Mouse (Mus musculus): ENCODE measurements around the gene Cd82.

The Cd82 gene

GRCm38 (mm10) chr2:93462760-93463159 is at the start of gene Cd82:
Cd82 (minus strand) TSS chr2:93463140.
- no peak for DNase-seq

- DNase-seq, result no peak
These were observed 49.2 kb upstream of the Cd82 start for GRCm38 (mm10) chr2:93512130-93512529.

- DNase-seq, result no peak
These were observed 47.9 kb upstream of the Cd82 start for GRCm38 (mm10) chr2:93510839-93511238.

- DNase-seq, result no peak
These were observed 47.1 kb upstream of the Cd82 start for GRCm38 (mm10) chr2:93509777-93510750.

GRCm38 (mm10) chr2:93505091-93505490 is 42.2 kb upstream of the Cd82 start:
- DNase-seq, result no peak

- no peak for DNase-seq
These were observed 40.4 kb upstream of the Cd82 start for GRCm38 (mm10) chr2:93503353-93503752.

GRCm38 (mm10) chr2:93501303-93501702 is 38.4 kb upstream of the Cd82 start:
- no peak for DNase-seq

- DNase-seq, result no peak
These were observed 34.3 kb upstream of the Cd82 start for GRCm38 (mm10) chr2:93497221-93497620.

- no peak for DNase-seq
These were observed 32.2 kb upstream of the Cd82 start for GRCm38 (mm10) chr2:93495170-93495569.

GRCm38 (mm10) chr2:93493541-93493940 is 30.6 kb upstream of the Cd82 start:
- no peak for DNase-seq

- no peak for DNase-seq
These were observed 27.6 kb upstream of the Cd82 start for GRCm38 (mm10) chr2:93490516-93490915.

- DNase-seq, result no peak
These were observed 26.1 kb upstream of the Cd82 start for GRCm38 (mm10) chr2:93488911-93489587.

GRCm38 (mm10) chr2:93485459-93485858 is 22.5 kb upstream of the Cd82 start:
- DNase-seq, result no peak

- DNase-seq, result no peak
These were observed 19.2 kb upstream of the Cd82 start for GRCm38 (mm10) chr2:93482036-93482644.

- DNase-seq, result no peak
These were observed 15.8 kb upstream of the Cd82 start for GRCm38 (mm10) chr2:93478744-93479143.

- DNase-seq, result peak; percentile 75 to 76
These were observed 14.6 kb upstream of the Cd82 start for GRCm38 (mm10) chr2:93477519-93477918.

- no peak for DNase-seq
These were observed 13.5 kb upstream of the Cd82 start for GRCm38 (mm10) chr2:93476487-93476886.

GRCm38 (mm10) chr2:93475040-93475439 is 12.1 kb upstream of the Cd82 start:
- DNase-seq, result peak; percentile 86

GRCm38 (mm10) chr2:93473915-93474314 is 11.0 kb upstream of the Cd82 start:
- no peak for DNase-seq

- DNase-seq, result peak; percentile 86 to 90
These were observed 8.1 kb upstream of the Cd82 start for GRCm38 (mm10) chr2:93470849-93471576.

- DNase-seq, result no peak
These were observed 7.2 kb upstream of the Cd82 start for GRCm38 (mm10) chr2:93470127-93470526.

- DNase-seq, result peak; percentile 31 to 42
These were observed 6.2 kb upstream of the Cd82 start for GRCm38 (mm10) chr2:93469118-93469517.

- no peak for DNase-seq
These were observed 3.4 kb upstream of the Cd82 start for GRCm38 (mm10) chr2:93466314-93466713.

Measured in B cell, adult 2 months (primary cell).